Mouse (Mus musculus): Measurements from ENCODE around the gene Trim14.

The Trim14 gene

DNA sequence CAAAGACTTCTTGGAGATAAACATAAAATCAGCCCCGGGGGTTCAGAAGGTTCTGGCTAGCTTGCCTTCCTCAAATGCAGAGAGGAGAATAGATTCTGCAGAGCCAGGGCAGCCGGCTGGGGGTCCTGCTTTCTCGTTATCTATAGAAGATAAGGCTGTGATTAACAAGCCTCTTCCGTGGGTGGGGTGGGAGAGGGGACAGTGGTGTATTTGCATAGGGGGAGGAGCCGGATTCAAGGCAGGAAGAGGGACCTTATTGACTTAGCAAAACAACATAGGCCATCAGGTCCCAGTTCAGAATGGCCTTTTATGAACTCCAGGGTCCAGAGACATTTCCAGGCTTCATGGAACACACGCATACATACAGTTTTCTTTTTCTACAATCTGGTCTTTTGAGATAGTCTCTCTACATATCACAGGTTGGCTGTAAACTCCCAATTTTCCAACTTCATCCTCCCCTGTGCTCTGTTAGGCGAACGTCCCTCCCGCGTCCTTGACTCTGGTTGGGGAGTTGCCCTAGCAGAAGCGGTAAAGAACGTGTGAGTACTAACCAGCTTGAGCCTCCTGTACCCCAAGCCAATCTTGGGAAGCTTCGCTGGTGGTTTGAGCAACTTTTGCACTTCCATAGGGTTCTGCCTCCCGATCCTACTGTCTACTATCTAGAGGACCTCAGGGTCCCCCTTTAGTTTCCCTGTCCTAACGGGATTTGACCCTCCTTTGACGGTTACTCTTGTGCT lies 679 bp downstream of the Trim14 start:
- no peak for TF ChIP-seq GATA4 (IDR thresholded peaks at IDR 0.05; ENCODE audit: insufficient replicate concordance, low read length)

DNA sequence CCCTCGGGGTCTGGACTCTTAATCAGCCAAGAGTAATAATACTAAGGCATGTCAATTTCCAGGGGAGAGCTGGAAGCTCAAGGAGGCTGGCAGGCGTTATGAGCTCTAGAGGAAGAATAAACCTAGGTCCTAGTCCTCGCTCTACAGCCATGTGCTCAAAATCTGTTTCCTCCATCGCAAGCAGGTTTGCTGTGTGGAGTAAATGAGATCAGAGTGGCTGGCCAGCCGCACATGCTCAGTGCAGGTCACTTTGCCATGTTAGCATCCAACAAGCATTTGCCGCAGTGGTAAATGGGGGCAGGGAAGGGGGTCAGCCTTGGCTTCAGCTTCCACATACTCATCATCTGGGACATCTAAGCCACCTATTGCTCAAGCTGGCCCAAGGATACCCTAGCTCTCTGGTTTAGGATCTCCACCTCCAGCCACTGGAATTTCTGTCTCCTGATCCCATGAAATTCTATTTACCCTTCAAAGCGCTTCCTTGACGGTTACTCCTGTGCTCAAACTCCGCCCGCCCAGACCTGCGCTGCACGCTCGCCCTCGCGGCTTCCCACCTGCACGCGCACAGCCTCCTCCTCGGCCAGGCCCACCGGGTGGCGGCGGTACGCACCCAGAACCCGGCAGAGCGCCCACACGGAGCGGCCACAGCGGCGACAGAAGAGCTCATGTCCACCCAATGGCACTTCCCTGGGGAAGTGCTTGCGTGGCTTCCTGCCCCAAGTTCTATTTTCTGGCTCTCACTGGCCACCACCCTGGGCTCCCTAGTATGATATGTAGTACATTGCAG lies 1.8 kb downstream of the Trim14 start:
- TF ChIP-seq GATA4 (IDR thresholded peaks at IDR 0.05; ENCODE audit: insufficient replicate concordance, low read length), result no peak

DNA sequence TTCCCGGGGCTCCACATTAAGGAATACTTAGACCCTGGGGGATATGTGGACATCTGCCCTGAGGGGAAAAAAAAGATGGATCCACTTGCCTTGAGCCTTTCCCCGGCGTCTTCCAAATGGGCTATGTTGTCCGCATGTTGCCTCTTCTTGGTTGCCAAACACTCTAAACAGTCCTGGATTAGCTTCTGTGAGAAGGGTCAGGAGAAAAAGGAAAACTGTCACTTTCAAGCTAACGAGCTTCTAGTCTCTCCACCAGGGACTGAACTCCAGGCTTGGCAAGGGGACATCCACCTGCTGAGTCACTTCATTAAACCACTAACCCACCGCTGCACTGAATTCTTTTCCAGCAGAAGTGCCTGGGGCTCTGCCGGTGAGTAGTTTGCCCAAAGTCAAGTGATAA lies 3.0 kb downstream of the Trim14 start:
- TF ChIP-seq GATA4 (IDR thresholded peaks at IDR 0.05; ENCODE audit: insufficient replicate concordance, low read length), result no peak

- TF ChIP-seq GATA4 (IDR thresholded peaks at IDR 0.05; ENCODE audit: insufficient replicate concordance, low read length), result no peak
Measured at GRCm38 (mm10) chr4:46532511-46532910, 3.4 kb downstream of the Trim14 start.

- TF ChIP-seq GATA4 (IDR thresholded peaks at IDR 0.05; ENCODE audit: insufficient replicate concordance, low read length), result peak; percentile 54; the same call in 1 of the 2 replicates
Measured at GRCm38 (mm10) chr4:46529722-46530121, 6.2 kb downstream of the Trim14 start.

DNA sequence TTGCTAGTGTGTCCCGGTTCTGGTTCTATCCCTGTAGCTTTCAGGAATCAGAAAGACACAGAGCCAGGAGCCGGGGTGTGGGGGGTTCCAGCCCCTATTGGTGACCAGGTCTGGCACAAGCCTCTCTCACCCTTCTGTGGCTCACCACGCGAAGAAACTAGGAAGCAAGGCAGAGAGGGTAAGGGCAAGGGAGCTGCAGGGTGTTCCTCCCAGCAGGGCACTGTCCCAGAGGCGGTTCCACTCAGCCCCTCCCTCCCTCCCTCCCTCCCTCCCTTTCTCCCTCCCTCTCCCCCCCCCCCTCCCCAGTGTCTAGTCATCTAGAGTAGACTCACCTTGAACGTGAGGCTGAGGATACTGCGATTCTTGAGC lies 8.4 kb downstream of the Trim14 start:
- TF ChIP-seq GATA4 (IDR thresholded peaks at IDR 0.05; ENCODE audit: insufficient replicate concordance, low read length), result no peak

DNA sequence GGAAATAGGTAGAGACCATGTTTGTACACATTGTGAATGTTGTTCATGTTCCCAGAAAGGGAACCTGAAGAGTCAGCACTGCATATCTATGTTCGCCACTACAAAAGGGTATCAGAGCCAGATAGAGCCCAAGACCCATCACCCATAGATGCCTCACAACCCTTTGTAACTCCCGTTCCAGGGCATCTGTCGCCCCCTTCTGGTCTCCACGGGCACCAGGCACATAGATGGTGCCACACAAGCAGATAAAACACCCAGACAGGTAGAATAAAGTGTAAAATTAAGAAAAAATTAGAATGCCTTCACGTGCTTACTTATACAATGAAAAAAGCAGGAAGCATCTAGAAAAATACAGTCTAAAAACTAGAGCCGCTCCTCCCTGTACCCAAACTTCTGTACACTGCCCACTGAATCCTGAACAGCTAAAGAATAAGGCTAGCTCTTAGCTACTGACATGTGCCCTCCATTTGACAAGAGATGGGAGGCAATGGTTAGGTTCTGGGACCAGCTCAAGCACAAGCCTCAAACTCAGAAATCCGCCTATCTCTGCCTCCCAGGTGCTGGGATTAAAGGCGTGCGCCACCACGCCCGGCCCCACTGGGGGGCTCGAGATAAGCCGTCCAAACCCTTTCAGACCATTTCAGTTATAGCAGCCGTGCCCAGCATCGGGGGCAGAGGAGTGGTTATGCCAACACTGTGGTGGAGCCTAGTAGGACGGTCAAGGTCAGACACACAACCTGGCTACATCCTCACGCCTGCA lies 9.0 kb downstream of the Trim14 start:
- TF ChIP-seq GATA4 (IDR thresholded peaks at IDR 0.05; ENCODE audit: insufficient replicate concordance, low read length), result no peak

DNA sequence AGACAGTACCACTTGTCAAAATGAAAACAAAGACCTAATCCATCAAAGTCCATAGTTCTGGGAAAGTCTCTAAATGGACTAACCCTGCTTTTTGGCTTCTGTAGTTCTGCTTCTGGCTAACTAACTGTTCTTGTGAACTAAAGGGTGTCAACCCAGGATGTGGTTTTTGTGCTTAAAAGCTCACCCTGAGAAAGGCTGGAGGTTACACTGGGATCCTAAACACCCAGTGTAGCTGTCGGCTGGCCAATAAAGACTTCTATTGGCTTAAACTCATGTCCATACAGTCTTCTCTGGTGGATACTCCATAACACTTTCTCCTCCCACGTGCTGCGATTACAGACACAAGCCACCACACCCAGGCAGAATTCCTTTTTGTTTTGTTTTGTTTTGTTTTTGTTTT lies 9.7 kb downstream of the Trim14 start:
- no peak for TF ChIP-seq GATA4 (IDR thresholded peaks at IDR 0.05; ENCODE audit: insufficient replicate concordance, low read length)

DNA sequence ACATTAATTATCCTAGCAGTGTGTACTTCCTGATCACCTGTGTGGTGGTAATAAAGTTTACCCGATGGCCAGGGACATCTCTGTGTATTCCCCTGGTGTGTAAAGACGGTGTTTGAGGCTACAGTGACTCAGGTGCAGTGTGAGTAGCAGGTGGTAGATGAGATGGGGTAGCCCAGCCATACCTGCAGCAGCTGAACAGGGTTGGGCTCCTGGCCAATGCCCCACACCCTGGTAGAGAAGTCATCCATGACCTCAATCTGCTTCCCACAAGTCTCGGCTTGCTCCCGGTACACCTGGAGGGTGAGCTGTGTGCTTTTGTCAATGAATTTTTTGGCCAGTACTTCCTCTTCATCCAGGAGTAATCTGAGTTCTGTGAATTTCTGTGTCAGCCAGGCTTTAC lies 12.6 kb downstream of the Trim14 start:
- no peak for TF ChIP-seq GATA4 (IDR thresholded peaks at IDR 0.05; ENCODE audit: insufficient replicate concordance, low read length)

DNA sequence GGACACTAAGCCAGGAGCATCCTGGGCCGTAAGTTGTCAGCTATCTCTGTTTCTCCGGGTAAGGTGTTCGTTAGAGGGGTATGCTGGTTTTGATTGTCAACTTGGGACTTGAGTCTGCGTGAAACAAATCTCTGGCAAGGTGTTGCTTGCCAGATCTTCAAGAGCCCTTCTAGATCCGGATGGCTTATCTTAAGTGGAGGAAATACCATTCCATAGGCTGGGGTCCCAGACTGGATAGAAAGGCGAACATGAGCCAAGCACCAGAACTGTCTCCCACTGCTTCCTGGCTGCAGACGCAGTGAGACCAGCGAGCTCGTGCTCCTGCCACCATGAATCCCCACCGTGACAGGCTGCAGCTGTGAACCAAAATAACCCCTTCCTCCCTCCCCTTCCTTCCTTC lies 14.5 kb downstream of the Trim14 start:
- TF ChIP-seq GATA4 (IDR thresholded peaks at IDR 0.05; ENCODE audit: insufficient replicate concordance, low read length), result no peak

GRCm38 (mm10) chr4:46520491-46520890 lies 15.4 kb downstream of the Trim14 start:
- no peak for TF ChIP-seq GATA4 (IDR thresholded peaks at IDR 0.05; ENCODE audit: insufficient replicate concordance, low read length)

- no peak for TF ChIP-seq GATA4 (IDR thresholded peaks at IDR 0.05; ENCODE audit: insufficient replicate concordance, low read length)
Measured at GRCm38 (mm10) chr4:46507736-46508460, 28.0 kb downstream of the Trim14 start.

DNA sequence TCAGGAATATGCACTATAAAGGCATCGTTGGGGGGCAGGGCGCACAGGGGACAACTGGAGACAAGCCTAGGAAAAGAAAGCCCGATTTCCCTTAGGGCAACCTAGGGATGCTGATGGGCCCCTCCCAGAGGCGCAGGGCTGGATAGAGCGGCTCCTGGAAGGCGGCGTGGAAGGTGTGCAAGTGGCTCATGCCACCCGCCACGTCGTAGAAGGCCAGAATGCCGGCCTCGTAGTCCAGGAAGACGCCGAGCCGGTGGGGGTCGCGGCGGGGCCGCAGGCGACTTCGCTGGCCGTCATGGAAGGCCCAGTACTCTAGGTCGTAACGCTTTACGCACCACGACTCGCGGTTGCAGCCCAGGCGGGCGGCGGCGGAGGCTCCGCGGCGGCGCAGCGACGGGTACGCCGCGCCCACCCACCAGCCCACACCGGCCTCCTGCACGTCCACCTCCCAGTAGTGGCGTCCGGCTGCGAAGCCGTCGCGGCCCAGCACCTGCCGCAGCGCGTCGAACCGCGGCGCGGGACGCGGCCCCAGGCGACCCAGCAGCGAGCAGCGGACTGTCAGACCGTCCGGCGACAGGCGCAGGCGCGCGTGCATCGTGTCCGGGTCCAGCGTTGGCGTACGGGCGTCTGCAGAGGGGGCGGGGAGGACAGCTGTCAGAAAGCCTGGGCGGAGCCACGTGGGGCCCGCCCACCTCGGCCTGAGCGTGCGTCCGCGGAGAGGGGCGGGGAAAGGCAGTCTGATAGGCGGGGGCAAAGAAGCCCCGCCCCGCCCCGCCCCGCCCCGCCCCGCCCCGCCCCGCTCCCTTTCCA lies 28.9 kb downstream of the Trim14 start:
- no peak; the same call in 1 of the 2 replicates for TF ChIP-seq GATA4 (IDR thresholded peaks at IDR 0.05; ENCODE audit: insufficient replicate concordance, low read length)

DNA sequence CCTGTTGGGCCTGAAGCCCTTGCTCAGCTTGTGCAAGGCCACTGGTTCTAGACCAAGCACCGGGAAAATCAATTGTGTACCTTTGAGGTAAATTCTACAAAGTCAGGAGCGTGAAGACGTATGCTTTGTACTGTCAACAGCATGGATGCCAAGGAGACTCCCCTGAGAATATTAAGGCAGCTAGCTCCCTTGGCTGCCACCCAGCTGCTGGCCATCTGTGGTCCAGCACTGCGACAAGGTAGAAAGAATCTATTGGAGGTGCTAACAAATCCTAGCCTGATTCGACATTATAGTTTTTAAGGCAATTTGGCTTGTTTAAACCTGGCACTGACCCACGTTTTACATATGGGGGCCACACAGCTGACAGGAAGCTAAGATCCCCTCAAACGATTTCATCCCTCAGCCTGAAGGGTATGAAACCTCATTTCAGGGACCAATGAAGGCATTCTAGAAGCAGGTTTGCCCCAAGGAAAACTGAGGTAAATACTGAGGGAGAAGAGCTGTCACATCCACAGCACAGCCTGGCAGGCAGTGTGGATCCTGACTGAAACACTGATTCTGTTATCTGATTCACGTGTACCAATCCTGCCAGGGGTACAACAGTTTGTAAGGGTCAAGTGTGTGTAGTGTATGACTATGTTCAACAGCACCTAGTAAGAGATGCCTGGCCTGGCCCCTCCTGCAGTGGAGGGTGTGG lies 30.4 kb downstream of the Trim14 start:
- no peak for TF ChIP-seq GATA4 (IDR thresholded peaks at IDR 0.05; ENCODE audit: insufficient replicate concordance, low read length)

Data from liver, adult (tissue).